Mouse (Mus musculus) spleen, postnatal 14 days (tissue): ENCODE data around the gene Tmem178b.

Experiments
- DNase-seq, 2 experiments: peaks; one replicate each; pipeline ENCODE4 v3.0.0; 2021 to 2022; ENCODE audit warnings: low spot score in 2 of 2

The Tmem178b gene

GRCm38 (mm10) chr6:39872901-39873591, at the start of gene Tmem178b:
Gene Tmem178b, plus strand, starts transcription at chr6:39873271.
- no peak for DNase-seq

GRCm38 (mm10) chr6:39828736-39829135, 44.3 kb upstream of the Tmem178b start:
- DNase-seq: no peak

- no peak for DNase-seq
These were observed 29.3 kb upstream of the Tmem178b start for GRCm38 (mm10) chr6:39843698-39844342.

- no peak for DNase-seq
These were observed 25.5 kb upstream of the Tmem178b start for GRCm38 (mm10) chr6:39847538-39847937.

GRCm38 (mm10) chr6:39848766-39849165, 24.3 kb upstream of the Tmem178b start:
- no peak for DNase-seq

- no peak for DNase-seq
These were observed 23.4 kb upstream of the Tmem178b start for GRCm38 (mm10) chr6:39849667-39850066.

GRCm38 (mm10) chr6:39870271-39871135, 2.6 kb upstream of the Tmem178b start:
- no peak for DNase-seq

- no peak for DNase-seq
These were observed 1.4 kb upstream of the Tmem178b start for GRCm38 (mm10) chr6:39871381-39872305.

GRCm38 (mm10) chr6:39872306-39872900, 668 bp upstream of the Tmem178b start:
- DNase-seq: no peak

GRCm38 (mm10) chr6:39875186-39875585, 2.1 kb downstream of the Tmem178b start:
- no peak for DNase-seq

- no peak for DNase-seq
These were observed 3.4 kb downstream of the Tmem178b start for GRCm38 (mm10) chr6:39876444-39876843.

GRCm38 (mm10) chr6:39890811-39891210, 17.7 kb downstream of the Tmem178b start:
- DNase-seq: no peak

- DNase-seq: no peak
These were observed 23.4 kb downstream of the Tmem178b start for GRCm38 (mm10) chr6:39896500-39896899.

GRCm38 (mm10) chr6:39899231-39899630, 26.2 kb downstream of the Tmem178b start:
- no peak for DNase-seq

- DNase-seq: no peak
These were observed 30.2 kb downstream of the Tmem178b start for GRCm38 (mm10) chr6:39903220-39903773.

- no peak for DNase-seq
These were observed 30.8 kb downstream of the Tmem178b start for GRCm38 (mm10) chr6:39903845-39904244.

GRCm38 (mm10) chr6:39914956-39915355, 41.9 kb downstream of the Tmem178b start:
- DNase-seq: no peak

- DNase-seq: no peak
These were observed 42.7 kb downstream of the Tmem178b start for GRCm38 (mm10) chr6:39915636-39916281.

- no peak for DNase-seq
These were observed 43.4 kb downstream of the Tmem178b start for GRCm38 (mm10) chr6:39916514-39916913.

- no peak for DNase-seq
These were observed 44.2 kb downstream of the Tmem178b start for GRCm38 (mm10) chr6:39917242-39917641.
